Mouse (Mus musculus): ENCODE measurements around the gene Unc5cl. TPM values are rescaled to one million over a fixed set of nuclear protein-coding genes. Genes with fewer than 3 reads are reported as not detected.

Unc5cl gene
- 2.6 and 3.4 TPM in 2 replicates for polyA plus RNA-seq (2016; fragmentation: Nextera tagmentation; extraction: Ambion mirVana)

GRCm38 (mm10) chr17:48454688-48455087, at the start of gene Unc5cl:
TSS of gene Unc5cl (plus strand) at chr17:48454901.
- Histone ChIP-seq H3K27ac (peak within 1 kb of the TSS; percentile 59), H3K36me3 (peaks cover 5% of the 10 kb centered on the region), H3K4me2 (peak within 1 kb of the TSS; percentile 61), H3K4me1 (peaks cover 77% of the 10 kb centered on the region), H3K9me3 (replicated peaks) (no peaks in the 10 kb centered on the region), H3K9ac (peak within 1 kb of the TSS; percentile 56), H3K27me3 (replicated peaks) (no peaks in the 10 kb centered on the region; the same call in 1 of the 2 replicates), H3K4me3 (peak within 1 kb of the TSS; percentile 38)
- peak; percentile 28 for ATAC-seq
- WGBS (ENCODE audit: insufficient replicate concordance): 46% methylated on average over 11 of the region's 11 CpGs

GRCm38 (mm10) chr17:48407154-48407553, 47.5 kb upstream of the Unc5cl start:
- no peaks in the 10 kb centered on the region for H3K9me3 ChIP-seq (replicated peaks)
- peak overlapping the region; percentile 90 for H3K4me3 ChIP-seq
- peaks cover 71% of the 10 kb centered on the region for H3K4me1 ChIP-seq
- no peaks in the 10 kb centered on the region for H3K27me3 ChIP-seq (replicated peaks)
- no peak for ATAC-seq
- 35% methylated on average over 4 of the region's 4 CpGs for WGBS (ENCODE audit: insufficient replicate concordance)
- peak overlapping the region; percentile 82 for H3K4me2 ChIP-seq
- H3K9ac ChIP-seq: peak overlapping the region; percentile 99
- peaks cover 28% of the 10 kb centered on the region for H3K36me3 ChIP-seq
- peak overlapping the region; percentile 100 for H3K27ac ChIP-seq

- H3K4me1 ChIP-seq: peaks cover 69% of the 10 kb centered on the region
- no peak for ATAC-seq
- WGBS (ENCODE audit: insufficient replicate concordance): 7% methylated on average over 8 of the region's 8 CpGs
Measured at GRCm38 (mm10) chr17:48407910-48408525, 46.7 kb upstream of the Unc5cl start.

GRCm38 (mm10) chr17:48408526-48409291, 46.0 kb upstream of the Unc5cl start:
- Histone ChIP-seq H3K27me3 (replicated peaks) (no peaks in the 10 kb centered on the region), H3K9me3 (replicated peaks) (no peaks in the 10 kb centered on the region), H3K27ac (peak overlapping the region; percentile 100), H3K4me3 (peak overlapping the region; percentile 90), H3K4me2 (peak overlapping the region; percentile 82), H3K4me1 (peaks cover 68% of the 10 kb centered on the region), H3K36me3 (peaks cover 34% of the 10 kb centered on the region), H3K9ac (peak overlapping the region; percentile 99)
- under 1% methylated on average over 47 of the region's 47 CpGs for WGBS (ENCODE audit: insufficient replicate concordance)
- ATAC-seq: peak; percentile 43

More at GRCm38 (mm10) chr17:48407910-48408525, 46.7 kb upstream of the Unc5cl start:
- peak overlapping the region; percentile 99 for H3K9ac ChIP-seq
- peak overlapping the region; percentile 100 for H3K27ac ChIP-seq
- peak overlapping the region; percentile 90 for H3K4me3 ChIP-seq
- peak overlapping the region; percentile 82 for H3K4me2 ChIP-seq
- no peaks in the 10 kb centered on the region for H3K9me3 ChIP-seq (replicated peaks)
- no peaks in the 10 kb centered on the region for H3K27me3 ChIP-seq (replicated peaks)
- peaks cover 28% of the 10 kb centered on the region for H3K36me3 ChIP-seq

GRCm38 (mm10) chr17:48409380-48410298, 45.1 kb upstream of the Unc5cl start, which contains the start of the genes Nfya and Oard1:
TSS of gene Nfya (minus strand) at chr17:48409906.
TSS of gene Oard1 (plus strand) at chr17:48410014.
- Histone ChIP-seq H3K36me3 (peaks cover 39% of the 10 kb centered on the region), H3K27me3 (replicated peaks) (no peaks in the 10 kb centered on the region), H3K4me2 (peak within 1 kb of the TSS; percentile 86), H3K4me1 (peaks cover 58% of the 10 kb centered on the region), H3K27ac (peak within 1 kb of the TSS; percentile 100), H3K9me3 (replicated peaks) (no peaks in the 10 kb centered on the region), H3K4me3 (peak within 1 kb of the TSS; percentile 90), H3K9ac (peak within 1 kb of the TSS; percentile 99)
- peak; percentile 91 for ATAC-seq
- under 1% methylated on average over 84 of the region's 84 CpGs for WGBS (ENCODE audit: insufficient replicate concordance)

- H3K36me3 ChIP-seq: peaks cover 46% of the 10 kb centered on the region
- WGBS (ENCODE audit: insufficient replicate concordance): under 1% methylated on average over 13 of the region's 13 CpGs
- peak overlapping the region; percentile 100 for H3K27ac ChIP-seq
- H3K4me3 ChIP-seq: peak overlapping the region; percentile 90
- H3K4me2 ChIP-seq: peak overlapping the region; percentile 86
- ATAC-seq: peak; percentile 39
- peaks cover 51% of the 10 kb centered on the region for H3K4me1 ChIP-seq
- H3K9me3 ChIP-seq (replicated peaks): no peaks in the 10 kb centered on the region
- H3K9ac ChIP-seq: peak overlapping the region; percentile 86
- H3K27me3 ChIP-seq (replicated peaks): no peaks in the 10 kb centered on the region
Measured at GRCm38 (mm10) chr17:48410299-48410785, 44.4 kb upstream of the Unc5cl start.

GRCm38 (mm10) chr17:48411241-48411640, 43.5 kb upstream of the Unc5cl start:
- peaks cover 45% of the 10 kb centered on the region for H3K4me1 ChIP-seq
- H3K36me3 ChIP-seq: peaks cover 48% of the 10 kb centered on the region
- H3K4me3 ChIP-seq: peak overlapping the region; percentile 90
- H3K27me3 ChIP-seq (replicated peaks): no peaks in the 10 kb centered on the region
- no peaks in the 10 kb centered on the region for H3K9me3 ChIP-seq (replicated peaks)
- no peak for ATAC-seq
- peak overlapping the region; percentile 86 for H3K4me2 ChIP-seq
- WGBS (ENCODE audit: insufficient replicate concordance): 48% methylated on average over 8 of the region's 8 CpGs
- H3K9ac ChIP-seq: peak overlapping the region; percentile 86
- H3K27ac ChIP-seq: peak overlapping the region; percentile 100

GRCm38 (mm10) chr17:48416011-48416410, 38.7 kb upstream of the Unc5cl start:
- ATAC-seq: no peak
- H3K9ac ChIP-seq: no peak overlapping the region
- no peaks in the 10 kb centered on the region for H3K27me3 ChIP-seq (replicated peaks)
- H3K4me1 ChIP-seq: peaks cover 55% of the 10 kb centered on the region
- peaks cover 78% of the 10 kb centered on the region for H3K36me3 ChIP-seq
- no peaks in the 10 kb centered on the region for H3K9me3 ChIP-seq (replicated peaks)
- WGBS (ENCODE audit: insufficient replicate concordance): 82% methylated on average over 7 of the region's 7 CpGs
- H3K4me3 ChIP-seq: no peak overlapping the region
- H3K4me2 ChIP-seq: no peak overlapping the region
- H3K27ac ChIP-seq: no peak overlapping the region

- peak; percentile 62 for ATAC-seq
- peaks cover 75% of the 10 kb centered on the region for H3K36me3 ChIP-seq
- H3K9me3 ChIP-seq (replicated peaks): no peaks in the 10 kb centered on the region
- no peak overlapping the region for H3K9ac ChIP-seq
- H3K4me2 ChIP-seq: no peak overlapping the region
- H3K4me1 ChIP-seq: peaks cover 55% of the 10 kb centered on the region
- H3K4me3 ChIP-seq: no peak overlapping the region
- no peaks in the 10 kb centered on the region for H3K27me3 ChIP-seq (replicated peaks)
- no peak overlapping the region for H3K27ac ChIP-seq
- WGBS (ENCODE audit: insufficient replicate concordance): 82% methylated on average over 14 of the region's 14 CpGs
Measured at GRCm38 (mm10) chr17:48416425-48417195, 38.1 kb upstream of the Unc5cl start.

GRCm38 (mm10) chr17:48417521-48417920, 37.2 kb upstream of the Unc5cl start:
- no peak overlapping the region for H3K4me3 ChIP-seq
- peak overlapping the region; percentile 17; the same call in 1 of the 2 replicates for H3K9ac ChIP-seq
- ATAC-seq: peak; percentile 55
- H3K9me3 ChIP-seq (replicated peaks): no peaks in the 10 kb centered on the region
- 40% methylated on average over 6 of the region's 6 CpGs for WGBS (ENCODE audit: insufficient replicate concordance)
- H3K4me2 ChIP-seq: peak overlapping the region; percentile 54; the same call in 1 of the 2 replicates
- peaks cover 49% of the 10 kb centered on the region for H3K4me1 ChIP-seq
- H3K36me3 ChIP-seq: peaks cover 66% of the 10 kb centered on the region
- H3K27me3 ChIP-seq (replicated peaks): no peaks in the 10 kb centered on the region
- H3K27ac ChIP-seq: peak overlapping the region; percentile 57

All from liver, embryonic 12.5 days (tissue).